Mouse (Mus musculus) neural tube, embryonic 12.5 days (tissue): ENCODE results near the gene Ints3. TPM values are rescaled to one million over a fixed set of nuclear protein-coding genes. Genes with fewer than 3 reads are reported as not detected.

Source experiments
- ATAC-seq: fragments of 200-750 bp; cut with Nextera tagmentation; 2 replicates; pipeline ENCODE4 v1.8.0; 2017; ENCODE audit warnings: low read depth, mild to moderate bottlenecking, moderate TSS enrichment, moderate library complexity; ENCODE audit not compliant: low FRiP score
- H3K27ac ChIP-seq: fragments of 300-500 bp; sonication (generic); 2 replicates; pipeline ENCODE4 v1.5.1; 2016
- H3K27me3 ChIP-seq: fragments of 300-500 bp; sonication (generic); replicated peaks from 2 replicates; pipeline ENCODE4 v1.6.1; 2016; ENCODE audit warnings: mild to moderate bottlenecking
- H3K36me3 ChIP-seq: fragments of 300-500 bp; sonication (generic); 2 replicates; pipeline ENCODE4 v1.6.1; 2016; ENCODE audit warnings: mild to moderate bottlenecking
- H3K4me1 ChIP-seq: fragments of 300-500 bp; sonication (generic); 2 replicates; pipeline ENCODE4 v1.6.1; 2016
- H3K4me2 ChIP-seq: fragments of 300-500 bp; sonication (generic); replicated peaks from 2 replicates; pipeline ENCODE4 v1.6.1; 2016; ENCODE audit warnings: mild to moderate bottlenecking
- H3K4me3 ChIP-seq: fragments of 300-500 bp; sonication (generic); 2 replicates; pipeline ENCODE4 v1.5.1; 2016
- H3K9ac ChIP-seq: fragments of 300-500 bp; sonication (generic); 2 replicates; pipeline ENCODE4 v1.6.1; 2016; ENCODE audit warnings: mild to moderate bottlenecking
- H3K9me3 ChIP-seq: fragments of 300-500 bp; sonication (generic); 2 replicates; pipeline ENCODE4 v1.6.1; 2016; ENCODE audit warnings: mild to moderate bottlenecking
- WGBS: fragments of 180-500 bp; shearing (Covaris S2); methylation state at CpG from one replicate; pipeline ENCODE4 v1.1.7; 2016; 5-methylcytosine and 5-hydroxymethylcytosine counted together
- polyA plus RNA-seq: library from polyadenylated mRNA; unstranded; fragments of >200 nt; fragmentation: Nextera tagmentation; extraction: Ambion mirVana; gene quantifications from 2 replicates; pipeline ENCODE4 v1.2.1, GENCODE M21; 2016

Ints3 gene
- polyA plus RNA-seq: 38.1 and 40.5 TPM in 2 replicates

DNA sequence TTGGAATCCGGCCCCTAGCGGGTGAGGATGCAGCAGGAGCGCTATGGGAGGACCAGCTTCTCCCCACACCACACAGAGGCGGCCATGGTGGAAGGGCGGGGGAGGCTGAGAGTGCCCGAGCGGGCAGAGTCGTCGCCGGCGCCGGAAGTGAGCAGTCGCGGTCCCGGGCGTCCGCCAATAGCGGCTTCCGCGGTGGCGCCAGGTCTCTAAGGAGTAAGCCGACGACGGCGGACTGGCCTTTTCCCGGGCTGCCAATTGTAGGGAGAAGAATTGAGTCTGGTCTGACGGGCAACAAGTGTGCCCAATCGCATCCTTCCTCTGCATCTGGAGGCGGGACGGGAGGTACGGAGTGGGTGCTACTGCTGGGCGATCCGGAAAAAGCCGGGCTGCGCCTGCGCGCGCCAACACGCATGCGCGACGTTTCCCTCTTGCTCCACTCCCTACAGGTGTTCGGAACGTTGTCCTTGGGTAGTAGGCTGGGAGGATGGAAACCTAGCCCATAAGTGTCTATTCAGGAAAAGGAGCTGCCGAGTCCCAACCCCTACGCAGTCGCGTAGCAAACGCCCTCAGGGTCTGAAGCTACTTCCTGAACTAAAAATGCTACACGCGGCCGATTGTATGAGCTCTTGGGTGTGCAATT is at the start of gene Ints3:
Gene Ints3 (minus strand): TSS at position 242 of the 640 bp plus-strand sequence.
- peak within 1 kb of the TSS; percentile 72 for H3K4me3 ChIP-seq
- 0 out of 2 replicates have a peak, but pooled peaks cover 2% of the 10 kb centered on the region for H3K36me3 ChIP-seq
- 1% methylated on average over 52 of the region's 52 CpGs for WGBS
- H3K27me3 ChIP-seq: no peaks in the 10 kb centered on the region
- H3K27ac ChIP-seq: peak within 1 kb of the TSS; percentile 89
- ATAC-seq: peak; percentile 99
- H3K9me3 ChIP-seq: no peaks in the 10 kb centered on the region
- peaks cover 26% of the 10 kb centered on the region for H3K4me1 ChIP-seq
- H3K4me2 ChIP-seq: peak within 1 kb of the TSS; percentile 90
- peak within 1 kb of the TSS; percentile 86 for H3K9ac ChIP-seq

DNA sequence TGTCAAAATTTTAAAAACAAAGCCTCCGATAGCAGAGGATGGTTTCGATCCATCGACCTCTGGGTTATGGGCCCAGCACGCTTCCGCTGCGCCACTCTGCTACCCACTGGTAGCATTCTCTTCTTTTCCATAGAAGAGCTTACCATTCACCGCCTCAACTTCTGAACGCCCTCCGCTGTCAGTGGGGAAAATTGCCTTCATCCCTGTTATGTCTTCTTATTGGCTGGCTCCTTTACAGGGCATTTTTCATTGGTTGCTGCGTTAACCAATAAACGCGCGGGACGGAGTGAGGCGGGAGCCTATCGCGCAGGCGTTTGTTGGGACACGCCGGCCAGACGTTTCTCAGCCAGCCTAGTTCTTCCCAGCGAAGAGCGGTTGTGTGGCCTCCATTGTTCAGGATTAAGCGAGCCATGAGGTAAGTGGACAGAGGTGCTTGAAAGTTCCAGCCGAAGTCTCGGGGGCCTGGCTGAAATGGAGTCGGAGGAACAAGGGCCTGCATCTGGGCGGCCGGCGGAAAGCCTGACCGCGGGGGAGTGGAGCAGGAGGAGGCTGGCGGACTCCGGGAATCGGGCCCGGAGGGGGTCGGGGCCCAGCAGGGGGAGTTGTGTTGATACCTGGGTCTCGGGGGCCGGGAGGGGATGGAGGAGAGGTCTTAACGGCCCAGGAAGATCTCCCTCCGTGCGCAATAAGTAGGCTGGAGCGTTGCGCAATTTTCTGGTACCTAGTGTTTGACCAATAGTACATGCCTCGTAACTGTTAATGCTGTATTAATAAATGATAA is 42.6 kb upstream of the Ints3 start, which contains the start of gene Ilf2:
Gene Ilf2 (plus strand): TSS at position 296 of the 781 bp plus-strand sequence.
- under 1% methylated on average over 45 of the region's 45 CpGs for WGBS
- Histone ChIP-seq H3K4me3 (peak within 1 kb of the TSS; percentile 76), H3K27me3 (no peaks in the 10 kb centered on the region), H3K4me1 (0 out of 2 replicates have a peak, but pooled peaks cover 6% of the 10 kb centered on the region), H3K9me3 (no peaks in the 10 kb centered on the region), H3K9ac (peak within 1 kb of the TSS; percentile 85), H3K4me2 (peak within 1 kb of the TSS; percentile 71), H3K27ac (peak within 1 kb of the TSS; percentile 90), H3K36me3 (peaks cover 33% of the 10 kb centered on the region)
- peak; percentile 99 for ATAC-seq

DNA sequence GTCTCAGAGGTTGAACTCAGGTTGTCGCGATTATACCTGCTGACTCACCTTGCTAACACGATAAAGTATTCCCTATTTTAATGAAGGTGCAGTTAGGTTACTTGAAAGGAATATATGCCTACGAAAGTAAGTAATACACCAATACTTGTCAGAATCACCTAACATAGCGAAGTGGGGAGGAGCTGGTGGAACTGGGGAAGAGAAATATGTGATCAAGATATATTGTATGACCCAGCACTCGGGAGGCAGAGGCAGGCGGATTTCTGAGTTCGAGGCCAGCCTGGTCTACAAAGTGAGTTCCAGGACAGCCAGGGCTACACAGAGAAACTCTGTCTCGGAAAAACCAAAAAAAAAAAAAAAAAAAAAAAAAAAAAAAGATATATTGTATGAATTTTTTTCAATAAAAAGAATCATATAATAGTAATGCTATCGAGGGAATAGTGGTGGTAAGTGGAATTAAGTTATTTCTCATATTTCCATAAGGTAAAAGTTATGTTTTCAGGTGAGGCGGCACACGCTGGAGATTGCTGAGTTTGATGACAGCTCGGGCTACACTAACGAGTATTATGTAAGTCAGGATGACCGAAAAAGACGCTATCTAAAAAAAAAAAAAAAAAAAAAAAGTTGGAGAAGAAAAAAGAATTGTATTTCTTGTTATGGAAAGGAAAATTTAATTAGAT is 41.9 kb upstream of the Ints3 start:
- Histone ChIP-seq H3K27ac (no peak overlapping the region), H3K4me2 (no peak overlapping the region; the same call in 1 of the 2 replicates), H3K36me3 (peaks cover 26% of the 10 kb centered on the region), H3K27me3 (no peaks in the 10 kb centered on the region), H3K9me3 (no peaks in the 10 kb centered on the region), H3K4me1 (0 out of 2 replicates have a peak, but pooled peaks cover 6% of the 10 kb centered on the region), H3K4me3 (no peak overlapping the region), H3K9ac (no peak overlapping the region)
- 45% methylated on average over 16 of the region's 16 CpGs for WGBS
- peak; percentile 26 for ATAC-seq

GRCm38 (mm10) chr3:90472213-90472612 is 38.8 kb upstream of the Ints3 start:
- no peaks in the 10 kb centered on the region for H3K36me3 ChIP-seq
- no peaks in the 10 kb centered on the region for H3K9me3 ChIP-seq
- H3K4me3 ChIP-seq: no peak overlapping the region
- 0 out of 2 replicates have a peak, but pooled peaks cover 4% of the 10 kb centered on the region for H3K4me1 ChIP-seq
- no peak overlapping the region for H3K27ac ChIP-seq
- 32% methylated on average over 3 of the region's 3 CpGs for WGBS
- no peak overlapping the region for H3K9ac ChIP-seq
- H3K4me2 ChIP-seq: no peak overlapping the region
- no peak for ATAC-seq
- no peaks in the 10 kb centered on the region for H3K27me3 ChIP-seq

DNA sequence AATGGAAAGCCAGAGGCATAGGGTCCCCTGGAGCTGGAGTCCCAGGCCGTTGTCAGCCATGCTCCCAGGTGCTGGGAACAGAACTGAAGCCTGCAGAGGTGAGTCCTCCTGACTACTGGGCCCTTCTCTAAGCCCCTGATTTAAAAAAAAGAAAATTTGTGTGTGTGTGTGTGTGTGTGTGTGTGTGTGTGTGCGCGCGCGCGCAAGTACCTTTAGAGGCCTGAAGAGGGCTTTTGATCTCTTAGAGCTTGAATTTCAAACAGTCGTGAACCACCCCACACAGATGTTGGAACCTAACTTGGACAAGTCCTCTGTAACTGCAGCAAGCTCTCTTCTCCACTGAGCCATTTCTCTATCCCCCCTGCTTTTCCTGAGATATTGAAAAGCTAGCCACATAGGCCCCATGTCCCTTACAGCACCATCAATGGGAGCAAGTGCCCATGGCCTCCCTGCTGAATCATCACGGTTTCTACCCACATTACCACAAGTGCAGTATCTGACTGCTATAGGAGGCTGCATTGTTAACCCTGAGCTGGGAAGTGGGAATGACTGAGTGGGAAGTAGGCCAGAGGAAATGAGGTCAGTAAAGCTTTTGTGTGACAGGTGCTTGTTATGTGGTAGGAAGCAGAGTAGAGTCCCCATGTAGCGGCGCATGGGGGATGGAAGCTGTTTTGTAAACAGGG is 34.3 kb upstream of the Ints3 start:
- Histone ChIP-seq H3K36me3 (no peaks in the 10 kb centered on the region), H3K27ac (no peak overlapping the region), H3K4me3 (no peak overlapping the region), H3K9ac (no peak overlapping the region), H3K27me3 (peaks cover 34% of the 10 kb centered on the region), H3K4me2 (no peak overlapping the region), H3K4me1 (peaks cover 12% of the 10 kb centered on the region; the same call in 1 of the 2 replicates), H3K9me3 (no peaks in the 10 kb centered on the region)
- no peak for ATAC-seq
- 93% methylated on average over 10 of the region's 10 CpGs for WGBS

GRCm38 (mm10) chr3:90466311-90466766 is 32.9 kb upstream of the Ints3 start:
- no peak overlapping the region for H3K27ac ChIP-seq
- H3K36me3 ChIP-seq: no peaks in the 10 kb centered on the region
- WGBS: under 1% methylated on average over 15 of the region's 15 CpGs
- H3K4me2 ChIP-seq: peak overlapping the region; percentile 69
- peak; percentile 39 for ATAC-seq
- peaks cover 12% of the 10 kb centered on the region; the same call in 1 of the 2 replicates for H3K4me1 ChIP-seq
- 0 out of 2 replicates have a peak overlapping the region, but pooled peaks have one; percentile 56 for H3K9ac ChIP-seq
- peaks cover 44% of the 10 kb centered on the region for H3K27me3 ChIP-seq
- H3K9me3 ChIP-seq: no peaks in the 10 kb centered on the region
- peak overlapping the region; percentile 48 for H3K4me3 ChIP-seq

DNA sequence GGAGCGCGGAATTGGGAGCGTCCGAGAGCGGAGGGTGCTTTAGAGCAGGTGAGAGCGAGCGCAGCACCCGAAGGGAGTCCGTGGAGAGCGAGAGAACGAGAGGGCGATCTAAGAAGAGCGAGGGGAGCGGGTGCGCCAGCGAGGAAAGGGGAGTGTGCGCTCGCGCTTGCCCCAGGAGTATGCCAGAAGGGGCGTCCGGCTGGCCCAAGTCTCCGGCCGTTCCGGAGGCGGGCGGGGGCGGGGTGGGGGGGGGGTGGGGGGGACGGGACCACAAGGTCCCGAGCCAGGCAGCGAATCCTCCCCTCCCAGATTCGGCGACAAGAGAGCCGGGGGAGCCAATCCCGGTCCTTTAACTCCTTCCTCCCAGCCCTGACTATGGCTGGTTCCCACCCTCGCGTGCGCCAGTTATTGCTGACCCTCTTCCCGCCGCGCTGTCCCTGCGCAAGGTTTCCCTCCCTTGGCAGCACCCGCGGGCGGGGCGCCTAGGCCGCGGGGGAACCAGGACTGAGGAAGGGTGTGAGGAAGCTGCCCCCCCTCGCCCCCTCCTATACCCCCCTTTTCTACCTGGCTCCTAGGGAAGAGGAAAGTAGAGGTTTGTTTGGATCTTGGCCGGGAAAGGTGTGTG is 32.4 kb upstream of the Ints3 start, which contains the start of gene Npr1:
Gene Npr1 (minus strand): TSS at position 181 of the 625 bp plus-strand sequence.
- WGBS: under 1% methylated on average over 27 of the region's 49 CpGs
- peak; percentile 51 for ATAC-seq

DNA sequence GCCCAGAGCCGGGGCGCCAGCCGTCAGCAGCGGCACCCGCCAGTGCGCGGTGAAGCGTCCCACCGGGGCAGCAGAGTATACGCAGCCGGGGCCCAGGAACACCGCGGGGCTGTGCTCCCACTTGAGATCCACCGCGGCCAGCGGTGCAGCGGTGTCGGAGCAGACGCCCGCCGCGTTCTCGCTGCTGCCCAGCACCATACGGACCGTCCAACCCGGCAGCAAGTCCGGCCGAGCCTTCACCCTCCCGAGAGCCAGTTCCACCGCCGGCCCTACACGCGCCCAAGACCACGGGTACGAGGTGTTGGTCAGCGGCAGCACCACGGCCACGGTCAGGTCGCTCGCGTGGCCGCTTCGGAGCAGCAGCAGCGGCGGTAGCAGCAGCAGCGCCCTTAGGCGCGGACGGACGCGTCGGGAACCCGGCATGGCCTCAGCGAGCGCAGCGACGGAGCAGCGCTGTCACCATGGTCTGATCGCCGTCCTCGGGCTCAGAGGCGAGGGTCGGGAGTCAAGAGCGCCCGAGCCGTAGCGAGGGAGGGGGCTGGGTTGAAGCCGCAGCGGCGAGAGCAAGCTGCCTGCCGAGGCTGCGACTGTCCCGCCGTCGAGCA is 31.8 kb upstream of the Ints3 start:
- 1% methylated on average over 75 of the region's 75 CpGs for WGBS
- ATAC-seq: peak; percentile 54
- H3K27me3 ChIP-seq: peaks cover 47% of the 10 kb centered on the region
- H3K9ac ChIP-seq: peak overlapping the region; percentile 56
- H3K27ac ChIP-seq: no peak overlapping the region
- peaks cover 12% of the 10 kb centered on the region; the same call in 1 of the 2 replicates for H3K4me1 ChIP-seq
- no peaks in the 10 kb centered on the region for H3K9me3 ChIP-seq
- peak overlapping the region; percentile 48 for H3K4me3 ChIP-seq
- peak overlapping the region; percentile 69 for H3K4me2 ChIP-seq
- H3K36me3 ChIP-seq: no peaks in the 10 kb centered on the region

More for the DNA sequence above, 32.4 kb upstream of the Ints3 start, which contains the start of gene Npr1:
- no peaks in the 10 kb centered on the region for H3K36me3 ChIP-seq
- H3K9ac ChIP-seq: peak within 1 kb of the TSS; percentile 56
- H3K4me3 ChIP-seq: peak within 1 kb of the TSS; percentile 48
- H3K4me1 ChIP-seq: peaks cover 12% of the 10 kb centered on the region; the same call in 1 of the 2 replicates
- no peak within 1 kb of the TSS for H3K27ac ChIP-seq
- H3K4me2 ChIP-seq: peak within 1 kb of the TSS; percentile 69
- no peaks in the 10 kb centered on the region for H3K9me3 ChIP-seq
- peaks cover 47% of the 10 kb centered on the region for H3K27me3 ChIP-seq

DNA sequence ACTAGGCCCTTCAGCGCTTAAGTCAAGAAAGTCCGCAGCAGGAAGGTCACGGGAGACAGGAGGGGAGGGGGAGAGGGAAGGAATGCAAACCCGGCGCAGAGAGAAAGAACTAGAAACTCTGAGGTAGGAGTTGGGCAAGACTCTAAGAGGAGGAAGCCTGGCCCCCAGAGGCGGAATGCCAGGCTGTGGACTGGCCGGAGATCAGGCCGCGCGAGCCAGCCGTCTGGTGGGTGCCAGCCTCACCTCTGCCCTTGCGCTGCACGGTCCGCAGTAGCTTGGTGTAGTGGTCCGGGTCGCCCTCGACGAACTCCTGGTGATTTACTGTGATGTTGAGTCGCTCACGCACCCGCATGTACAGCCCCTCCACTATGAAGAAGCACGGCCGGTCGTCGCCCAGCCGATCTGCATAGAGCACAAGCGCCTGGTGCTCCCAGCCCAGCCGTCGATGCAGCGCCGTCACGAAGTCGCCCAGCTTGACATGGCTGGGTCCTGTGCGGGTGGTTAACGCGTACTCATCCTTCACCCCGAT is 31.2 kb upstream of the Ints3 start:
- Histone ChIP-seq H3K9me3 (no peaks in the 10 kb centered on the region), H3K4me2 (peak overlapping the region; percentile 69), H3K4me3 (peak overlapping the region; percentile 48), H3K27ac (no peak overlapping the region), H3K9ac (0 out of 2 replicates have a peak overlapping the region, but pooled peaks have one; percentile 56), H3K27me3 (peaks cover 47% of the 10 kb centered on the region), H3K36me3 (no peaks in the 10 kb centered on the region), H3K4me1 (peaks cover 12% of the 10 kb centered on the region; the same call in 1 of the 2 replicates)
- peak; percentile 12 for ATAC-seq
- WGBS: 9% methylated on average over 37 of the region's 37 CpGs

- H3K36me3 ChIP-seq: no peaks in the 10 kb centered on the region
Measured at GRCm38 (mm10) chr3:90462579-90462978, 29.2 kb upstream of the Ints3 start.

More at GRCm38 (mm10) chr3:90462579-90462978, 29.2 kb upstream of the Ints3 start:
- Histone ChIP-seq H3K4me3 (no peak overlapping the region), H3K4me1 (peaks cover 12% of the 10 kb centered on the region; the same call in 1 of the 2 replicates), H3K9ac (no peak overlapping the region), H3K27me3 (peaks cover 47% of the 10 kb centered on the region), H3K9me3 (no peaks in the 10 kb centered on the region), H3K4me2 (no peak overlapping the region), H3K27ac (no peak overlapping the region)
- 29% methylated on average over 7 of the region's 7 CpGs for WGBS
- no peak for ATAC-seq
